Mouse (Mus musculus) lung, postnatal 4 days (tissue): ENCODE data around the gene Tead1.

Experiments used
- DNase-seq, 2 experiments: peaks; one replicate each; pipeline ENCODE4 v3.0.0; 2021

Gene Tead1

DNA sequence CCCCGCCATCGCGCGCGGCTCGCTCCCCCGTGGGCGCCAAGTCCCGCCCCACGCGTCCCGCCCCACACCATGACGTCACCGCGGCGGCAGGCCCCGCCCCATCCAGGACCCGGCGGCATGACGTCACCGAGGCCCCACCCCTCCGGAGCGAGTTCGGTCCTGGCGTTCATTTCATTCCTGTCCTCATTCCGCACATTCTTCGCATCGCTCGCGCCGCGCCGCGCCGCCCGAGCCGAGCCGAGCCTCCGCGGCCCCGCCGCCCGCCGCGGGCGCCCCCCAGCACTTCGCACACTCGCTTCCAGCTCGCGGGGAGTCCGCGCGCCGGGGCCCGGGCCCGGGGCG is at the start of gene Tead1:
Gene Tead1, plus strand, starts transcription at position 148 of the 342 bp plus-strand sequence.
- DNase-seq: peak; percentile 95 to 97

DNA sequence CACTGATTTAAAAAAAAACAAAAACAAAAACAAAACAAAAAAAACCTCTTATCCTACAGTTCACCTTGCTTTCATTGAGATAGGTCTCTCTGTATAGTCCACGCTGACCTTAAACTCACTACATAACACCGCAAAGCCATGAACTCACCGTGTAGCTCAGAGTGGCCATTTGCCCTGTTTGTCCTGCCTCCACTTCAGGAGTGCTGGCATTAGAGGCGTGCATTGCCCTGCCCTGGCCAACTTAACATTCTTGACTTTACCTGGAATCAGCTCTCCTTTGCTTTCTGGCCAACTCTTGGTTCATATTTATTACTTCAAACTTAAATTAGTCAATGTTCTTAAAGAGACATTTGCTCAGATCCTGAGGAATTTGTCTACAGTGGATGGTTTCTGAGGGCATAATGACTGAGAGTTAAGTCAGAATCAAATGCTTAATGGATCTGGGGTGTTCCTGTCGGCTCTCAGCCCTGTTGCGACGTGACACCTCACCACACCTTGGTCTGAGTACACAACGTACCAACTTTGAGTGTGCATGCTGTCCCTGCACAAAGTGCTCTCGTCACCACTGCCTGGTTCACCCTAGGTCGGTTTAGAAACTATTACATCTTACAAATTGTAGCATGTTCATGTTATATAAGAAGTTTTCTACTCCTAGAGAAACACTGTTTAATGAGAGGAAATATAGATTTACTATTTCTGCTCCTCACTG is 44.5 kb upstream of the Tead1 start:
- peak; percentile 25 to 55 for DNase-seq

GRCm38 (mm10) chr7:112635936-112636335 is 43.2 kb upstream of the Tead1 start:
- no peak for DNase-seq

DNA sequence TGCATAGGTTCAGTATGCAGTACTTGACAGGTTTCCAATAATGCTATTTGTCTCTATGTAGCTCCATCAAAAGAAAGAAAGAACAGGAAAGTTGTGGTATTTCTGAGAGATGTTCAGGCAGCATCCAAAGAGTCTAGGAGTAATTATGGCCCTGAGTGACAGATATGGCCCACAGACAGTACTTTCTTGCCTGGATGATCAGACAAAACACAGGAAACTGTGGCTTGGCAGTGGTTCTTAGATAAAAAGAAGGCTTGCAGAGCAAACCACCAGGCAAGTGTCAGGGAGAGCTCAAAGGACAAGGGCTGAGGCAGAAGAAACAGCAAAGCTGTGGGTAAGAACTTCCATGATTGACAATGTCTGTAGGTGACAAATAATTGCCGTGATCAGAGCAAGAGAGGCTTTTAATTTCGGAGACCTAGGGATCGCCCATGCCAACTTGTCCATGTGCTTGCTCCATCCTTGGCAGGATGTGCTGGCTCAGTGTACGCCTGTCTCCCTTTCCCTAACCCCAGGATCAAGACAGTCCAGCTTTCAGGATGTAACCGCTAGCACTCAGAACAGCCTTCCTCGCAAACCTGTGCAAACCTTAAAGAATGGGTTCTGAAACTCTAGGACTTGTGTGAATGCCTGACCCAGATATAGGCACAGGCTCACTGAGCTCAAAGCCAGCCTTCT is 35.1 kb upstream of the Tead1 start:
- no peak for DNase-seq

GRCm38 (mm10) chr7:112644701-112645100 is 34.4 kb upstream of the Tead1 start:
- peak; percentile 48 to 53 for DNase-seq

DNA sequence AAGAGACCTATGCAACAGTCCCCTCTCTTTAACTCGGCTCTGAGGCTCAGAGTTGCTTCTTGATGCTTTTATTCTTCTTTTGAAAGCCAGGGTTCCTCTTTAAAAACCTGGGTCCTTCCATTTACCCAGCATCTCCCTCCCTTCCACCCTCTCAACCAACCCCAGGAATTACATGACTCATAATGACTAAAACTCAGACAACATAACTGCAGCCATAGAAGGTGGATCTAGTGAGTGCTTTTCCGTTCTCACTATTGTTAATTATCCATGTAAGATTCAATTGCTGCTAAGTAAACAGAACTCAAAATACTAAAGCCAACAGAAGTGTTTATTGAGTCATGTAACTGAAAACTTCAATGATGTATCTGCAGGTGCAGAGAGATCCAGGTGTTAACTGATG is 33.4 kb upstream of the Tead1 start:
- no peak for DNase-seq

GRCm38 (mm10) chr7:112647417-112647816 is 31.7 kb upstream of the Tead1 start:
- DNase-seq: no peak

- DNase-seq: peak; percentile 72 to 86
These were observed 22.9 kb upstream of the Tead1 start for GRCm38 (mm10) chr7:112656141-112656662.

DNA sequence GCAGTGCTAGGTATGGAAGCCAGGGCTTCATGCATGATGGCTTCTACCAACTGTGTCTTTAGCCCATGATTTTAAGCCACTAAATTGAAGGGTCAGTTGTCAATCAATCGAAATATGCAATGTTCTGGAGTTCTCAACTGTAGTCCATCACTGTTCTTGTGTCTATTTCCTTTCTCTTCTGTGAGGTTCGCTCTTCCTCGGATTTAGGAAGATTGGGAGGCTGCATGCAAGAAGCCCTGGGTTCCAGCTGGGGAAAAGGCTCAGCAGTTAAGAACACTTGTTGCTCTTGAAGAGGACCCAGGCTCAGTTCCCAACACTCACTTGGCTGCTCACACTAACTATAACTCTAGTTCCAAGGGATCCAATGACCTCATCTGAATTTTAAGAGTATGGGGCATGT is 20.2 kb upstream of the Tead1 start:
- no peak for DNase-seq

DNA sequence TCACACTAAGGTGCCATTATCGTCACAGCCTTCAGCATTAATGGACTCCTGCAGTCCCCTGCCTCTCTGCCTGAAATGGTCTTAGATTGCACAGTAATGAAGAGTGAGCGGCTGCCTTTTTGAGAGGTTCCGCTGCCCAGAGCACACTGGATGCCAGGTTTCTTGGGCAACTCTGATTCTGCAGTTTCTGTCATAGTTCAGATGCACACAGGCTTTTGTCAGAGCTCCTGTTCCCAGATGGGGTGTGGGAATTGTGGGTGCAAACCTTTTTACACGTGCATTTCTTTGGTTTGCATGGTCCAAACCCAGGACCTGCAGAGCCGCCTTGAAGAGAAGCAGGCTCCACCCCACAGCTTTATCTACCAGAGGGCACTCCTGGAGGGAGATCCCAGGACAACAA is 19.3 kb upstream of the Tead1 start:
- DNase-seq: peak in 1 of 2 experiments; percentile 23

- peak in 1 of 2 experiments; percentile 38 for DNase-seq
These were observed 18.8 kb upstream of the Tead1 start for GRCm38 (mm10) chr7:112660325-112660724.

DNA sequence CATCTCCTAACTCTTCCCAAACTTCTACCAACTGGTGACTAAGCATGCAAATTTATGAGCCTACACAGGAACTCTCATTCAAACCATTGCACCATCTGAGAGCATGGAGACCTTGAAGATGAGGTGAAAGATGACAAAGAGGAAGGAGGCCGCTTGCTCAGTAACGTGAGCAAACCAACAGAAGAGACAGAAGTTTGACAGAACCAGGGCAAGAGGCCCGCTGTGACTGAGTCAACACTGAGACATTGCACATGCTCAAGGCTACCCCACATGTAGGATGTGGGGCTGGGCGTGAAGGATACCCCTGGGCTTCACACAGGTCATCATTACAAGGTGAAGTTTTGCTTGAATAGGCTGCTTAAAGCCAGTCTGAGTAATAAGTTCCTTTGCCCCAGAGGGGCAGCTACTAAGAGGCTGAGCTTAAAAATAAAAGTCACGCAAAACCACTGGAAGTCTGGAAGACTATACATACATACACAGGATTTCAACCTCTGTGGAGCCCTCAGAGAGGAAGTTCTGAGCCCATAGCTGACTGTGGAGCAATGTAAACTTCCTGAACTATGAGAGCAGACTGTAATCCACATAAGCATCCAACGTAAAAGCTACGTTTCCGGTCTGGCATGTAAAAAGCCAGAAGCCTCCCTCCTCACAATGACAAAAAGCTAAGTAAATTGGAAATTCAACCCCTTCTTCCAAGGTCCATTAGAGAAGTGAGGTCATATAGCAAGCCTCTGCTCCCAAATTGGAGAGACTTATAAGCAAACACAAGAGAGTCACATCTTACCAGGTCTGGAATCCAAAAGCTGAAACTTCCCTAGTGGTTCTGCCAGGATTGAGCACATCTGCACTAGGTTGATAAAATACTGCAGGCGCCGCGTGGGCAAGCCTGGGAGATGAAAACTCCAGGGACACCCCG is 16.5 kb upstream of the Tead1 start:
- DNase-seq: peak in 1 of 2 experiments; percentile 42

DNA sequence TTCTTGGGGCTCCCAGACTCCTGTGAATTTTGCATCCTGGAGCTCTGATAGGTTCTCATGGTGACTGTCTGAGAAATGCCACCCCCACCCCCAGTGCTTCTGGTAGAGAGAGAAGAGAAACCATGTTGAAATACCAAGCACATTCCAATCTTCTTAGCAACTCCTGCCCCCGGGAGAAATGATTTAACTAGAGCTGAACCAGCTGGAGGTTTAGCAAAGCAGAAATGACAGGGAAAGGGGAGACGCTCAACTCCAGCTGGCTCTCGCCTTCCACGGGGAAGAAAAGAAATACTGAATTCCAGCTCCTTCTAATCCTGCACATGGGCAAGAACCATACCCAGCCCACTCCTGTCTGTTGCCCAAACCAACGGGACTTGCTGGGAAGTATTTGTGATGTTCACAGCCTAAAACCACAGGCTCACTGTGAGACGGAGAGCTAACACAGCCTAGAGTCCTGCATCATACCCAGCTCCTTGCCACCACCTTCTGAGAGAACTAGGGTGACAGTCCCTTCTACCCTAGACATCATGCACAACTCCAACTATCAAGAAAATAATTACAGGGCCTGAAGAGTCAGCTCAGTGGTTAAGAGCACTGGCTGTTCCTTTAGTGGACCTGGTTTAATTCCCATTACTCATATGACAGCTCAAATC is 15.7 kb upstream of the Tead1 start:
- DNase-seq: peak; percentile 59 to 77

GRCm38 (mm10) chr7:112669993-112670392 is 9.1 kb upstream of the Tead1 start:
- no peak for DNase-seq

DNA sequence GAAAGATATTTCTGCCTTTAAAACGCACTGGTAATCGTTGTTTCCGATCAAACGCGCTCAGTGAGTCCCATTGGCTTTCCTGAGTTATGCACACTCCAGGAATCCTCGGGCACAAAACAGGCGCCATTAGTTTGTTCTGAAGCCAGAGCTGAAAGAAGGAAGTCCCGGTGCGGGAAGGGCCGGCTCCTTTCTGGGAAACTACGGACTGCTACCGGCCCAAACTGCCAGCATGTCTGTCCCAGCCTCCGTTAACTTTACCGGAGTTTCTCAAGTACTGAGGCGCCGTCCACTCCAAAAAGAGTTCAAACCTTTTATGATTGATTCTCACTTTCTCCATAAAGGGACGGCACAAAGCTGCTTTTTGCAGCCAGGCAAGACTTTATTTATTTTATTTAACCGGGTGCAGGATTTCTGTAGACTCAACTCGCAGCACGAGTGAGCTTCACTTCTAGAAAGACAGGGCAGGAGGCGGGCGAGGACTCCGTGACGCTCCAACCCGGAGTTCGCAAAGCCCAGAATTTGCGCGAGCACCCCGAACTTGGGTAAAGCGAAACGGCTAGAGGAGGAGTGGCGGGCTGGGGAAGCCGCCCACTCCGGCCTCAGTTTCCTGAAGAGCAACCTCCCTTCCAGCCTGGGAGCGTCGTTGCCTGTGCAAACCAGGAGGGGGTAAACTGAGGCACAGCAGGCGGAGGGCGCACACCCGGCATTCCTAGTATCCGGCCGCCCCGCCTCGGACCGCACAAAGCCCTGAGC is 524 bp upstream of the Tead1 start:
- peak; percentile 76 to 82 for DNase-seq

GRCm38 (mm10) chr7:112679513-112680245 is 561 bp downstream of the Tead1 start:
- DNase-seq: peak; percentile 81 to 89

DNA sequence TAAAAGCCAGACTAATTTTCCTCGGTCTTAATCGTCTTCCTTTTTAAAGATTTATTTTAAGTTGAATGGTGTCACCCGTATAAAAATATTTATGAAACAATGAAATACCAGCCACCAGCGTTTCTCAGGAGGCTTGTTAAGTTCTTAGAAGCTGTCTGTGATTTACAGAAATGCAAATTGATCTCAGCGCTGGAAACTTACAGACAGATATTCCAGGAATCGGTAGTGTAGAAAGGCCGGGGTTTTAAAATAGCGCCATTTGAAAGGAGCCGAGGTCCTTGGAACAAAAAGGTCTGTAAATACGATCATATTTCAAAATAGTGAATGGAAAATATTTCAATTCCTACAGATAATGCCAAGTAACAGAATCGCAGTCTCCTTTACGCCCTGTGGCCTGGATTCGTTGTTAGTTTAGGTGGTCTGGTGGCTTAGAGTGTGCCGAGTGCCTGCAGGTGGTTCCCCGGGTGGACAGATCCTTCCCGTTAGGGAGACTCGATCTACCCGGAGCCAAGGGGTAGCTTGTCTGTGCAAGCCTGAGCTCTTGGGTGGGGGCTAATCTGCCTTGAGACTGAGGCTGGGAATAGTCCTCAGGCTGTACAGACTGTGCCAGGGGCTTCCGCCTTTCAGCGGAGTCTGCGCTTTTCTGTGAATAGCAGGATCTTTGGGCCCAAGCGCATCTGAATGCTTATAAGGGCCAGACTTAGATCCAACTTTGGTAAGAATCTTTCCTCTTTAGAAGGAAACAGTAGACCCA is 1.6 kb downstream of the Tead1 start:
- peak; percentile 50 to 56 for DNase-seq

DNA sequence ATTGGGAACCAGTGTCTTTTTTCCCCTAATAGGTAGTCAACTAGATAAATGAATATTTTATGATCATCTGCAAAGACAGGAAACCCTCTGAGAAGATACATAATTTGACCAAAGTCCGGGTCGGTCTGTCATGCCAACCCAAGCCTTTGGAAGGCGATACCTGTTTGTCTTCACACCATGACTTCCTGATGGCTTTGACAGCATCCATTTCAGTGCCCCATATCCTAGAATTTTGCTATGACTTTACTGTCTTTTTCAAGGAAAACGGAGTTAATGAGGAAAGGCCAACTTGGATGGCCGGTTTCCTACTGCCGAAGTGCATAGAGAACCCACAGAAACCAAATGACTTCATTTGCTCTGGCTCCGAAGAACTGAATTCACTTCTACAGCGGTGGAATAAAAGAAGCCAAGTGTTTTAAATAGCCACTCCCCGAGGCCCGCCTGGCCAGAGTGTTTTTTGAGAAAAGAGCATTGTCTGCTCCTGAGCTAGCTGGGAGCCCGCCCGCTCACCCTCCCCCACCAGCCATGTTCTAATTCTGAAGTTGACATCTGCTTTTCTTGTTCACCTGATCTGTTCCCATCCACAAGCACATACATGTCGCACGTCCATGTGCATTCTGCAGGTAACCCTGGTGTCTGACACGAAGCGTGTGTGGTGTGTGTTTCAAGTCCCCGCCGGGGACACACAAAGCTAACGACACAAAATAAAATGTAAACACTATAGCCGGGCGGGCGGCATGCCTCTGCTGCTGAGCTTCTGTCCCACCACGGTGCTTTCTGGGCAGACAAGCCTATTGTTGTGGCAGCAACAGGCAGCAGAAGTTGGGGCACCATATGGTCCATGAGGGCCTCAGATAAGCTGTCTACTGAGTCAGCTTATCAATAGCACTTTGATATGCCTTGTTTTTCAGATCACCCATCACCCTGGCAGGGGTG is 5.8 kb downstream of the Tead1 start:
- DNase-seq: peak; percentile 21 to 42

GRCm38 (mm10) chr7:112685993-112686392 is 6.9 kb downstream of the Tead1 start:
- no peak for DNase-seq
